Mouse (Mus musculus): Measurements from ENCODE around the gene Mxra8. TPM values are rescaled to one million over a fixed set of nuclear protein-coding genes. Genes with fewer than 3 reads are reported as not detected.

The Mxra8 gene
- polyA plus RNA-seq, 2 experiments: 3.9 to 5.4 TPM

DNA sequence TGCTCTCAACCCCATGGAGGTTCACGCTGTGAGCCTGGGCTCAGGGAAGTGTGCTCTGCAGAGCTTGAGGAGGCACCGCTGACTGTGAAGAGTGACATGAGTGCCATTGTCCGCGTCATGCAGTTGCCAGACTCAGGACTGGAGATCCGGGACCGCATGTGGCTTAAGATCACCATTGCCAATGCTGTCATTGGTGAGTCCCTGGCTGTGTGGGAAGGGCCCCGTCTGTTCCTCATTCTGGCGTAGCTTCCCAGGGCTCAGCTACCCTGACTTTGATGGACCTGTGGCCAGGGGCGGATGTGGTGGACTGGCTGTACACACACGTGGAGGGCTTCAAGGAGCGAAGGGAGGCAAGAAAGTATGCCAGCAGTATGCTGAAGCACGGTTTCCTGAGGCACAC is 16.6 kb downstream of the Mxra8 start:
- ATAC-seq (ENCODE audit: insufficient read depth) (no peak), DNase-seq (ENCODE audit: low read depth in 3 of 3, low spot score in 3 of 3) (no peak)
- Histone ChIP-seq H3K4me2 (ENCODE audit: low read depth) (no peak overlapping the region), H3K9ac (replicated peaks) (no peak overlapping the region), H3K27me3 (ENCODE audit: control insufficient read depth, insufficient read depth, low read length) (no peaks in the 10 kb centered on the region), H3K4me3 (ENCODE audit: insufficient read depth in 1 of 2, low read depth in 2 of 2, low read length in 2 of 2) (no peak overlapping the region), H3K36me3 (replicated peaks; ENCODE audit: control insufficient read depth, insufficient read depth, low read depth) (peaks cover 6% of the 10 kb centered on the region), H3K4me1 (replicated peaks; ENCODE audit: control insufficient read depth in 2 of 2, insufficient read depth in 2 of 2, low read length in 1 of 2) (0 out of 4 replicates have a peak, but pooled peaks cover 0 to 3% of the 10 kb centered on the region in 2 experiments), H3K9me3 (ENCODE audit: control insufficient read depth, low read length) (no peaks in the 10 kb centered on the region), H3K27ac (no peak overlapping the region)
- 75% methylated on average over 12 of the region's 12 CpGs for WGBS (ENCODE audit: insufficient replicate concordance)
- TF ChIP-seq EP300 (IDR thresholded peaks at IDR 0.05; ENCODE audit: low read depth) (no peak), CTCF (IDR thresholded peaks at IDR 0.05; ENCODE audit: low read depth) (no peak)

DNA sequence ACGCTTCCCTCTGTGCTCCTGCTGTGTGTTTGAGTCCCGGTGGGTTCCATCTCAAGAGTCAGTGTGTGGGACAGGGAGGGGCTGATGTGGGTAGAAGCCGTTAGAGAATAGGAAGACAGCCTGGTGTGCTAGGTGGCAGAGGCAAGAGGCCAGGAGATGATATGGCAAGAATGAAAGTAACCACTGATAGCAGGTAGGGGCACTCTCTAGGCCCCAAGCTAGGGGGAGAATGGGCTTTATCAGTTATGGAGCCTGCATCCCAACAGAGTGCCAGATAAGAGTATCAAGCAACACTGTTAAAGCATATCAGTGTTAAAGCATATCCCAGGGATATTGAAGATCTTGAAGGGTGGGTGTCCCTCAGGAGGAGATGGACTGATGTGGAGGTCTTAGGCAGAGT is 17.4 kb downstream of the Mxra8 start:
- Histone ChIP-seq H3K27ac (no peak overlapping the region), H3K4me2 (ENCODE audit: low read depth) (0 out of 2 replicates have a peak overlapping the region, but pooled peaks have one; percentile 1), H3K9ac (replicated peaks) (no peak overlapping the region), H3K27me3 (ENCODE audit: control insufficient read depth, insufficient read depth, low read length) (no peaks in the 10 kb centered on the region), H3K4me1 (replicated peaks; ENCODE audit: control insufficient read depth in 2 of 2, insufficient read depth in 2 of 2, low read length in 1 of 2) (0 out of 4 replicates have a peak, but pooled peaks cover 0 to 3% of the 10 kb centered on the region in 2 experiments), H3K4me3 (ENCODE audit: insufficient read depth in 1 of 2, low read depth in 2 of 2, low read length in 2 of 2) (no peak overlapping the region), H3K36me3 (replicated peaks; ENCODE audit: control insufficient read depth, insufficient read depth, low read depth) (peaks cover 6% of the 10 kb centered on the region), H3K9me3 (ENCODE audit: control insufficient read depth, low read length) (no peaks in the 10 kb centered on the region)
- WGBS (ENCODE audit: insufficient replicate concordance): 40% methylated on average over 3 of the region's 3 CpGs
- ATAC-seq (ENCODE audit: insufficient read depth) (peak; percentile 39; the same call in 1 of the 2 replicates), DNase-seq (ENCODE audit: low read depth in 3 of 3, low spot score in 3 of 3) (no peak)
- no peak for TF ChIP-seq CTCF (IDR thresholded peaks at IDR 0.05; ENCODE audit: low read depth)
- TF ChIP-seq EP300 (IDR thresholded peaks at IDR 0.05; ENCODE audit: low read depth): no peak

DNA sequence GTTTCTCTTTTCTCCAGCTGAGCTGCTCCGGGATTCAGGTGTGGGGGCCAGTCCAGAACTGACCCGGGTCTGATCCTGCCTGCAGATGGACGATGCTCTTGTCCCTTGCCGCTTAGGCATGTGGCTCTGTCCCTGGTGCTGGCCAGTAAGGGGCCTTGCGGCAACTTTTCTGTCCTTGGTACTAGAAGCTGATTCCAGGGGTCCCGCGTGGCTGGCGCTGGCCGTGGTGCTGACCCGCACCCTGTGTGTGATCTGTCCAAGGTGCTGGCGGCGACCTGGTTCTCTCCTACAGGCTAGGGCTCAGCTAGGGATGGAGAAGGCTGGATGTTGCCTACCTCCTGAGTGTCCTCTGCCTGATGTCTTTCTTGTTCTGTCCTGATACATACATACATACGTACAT is 19.8 kb downstream of the Mxra8 start:
- H3K9me3 ChIP-seq (ENCODE audit: control insufficient read depth, low read length): no peaks in the 10 kb centered on the region
- H3K4me3 ChIP-seq (ENCODE audit: insufficient read depth in 1 of 2, low read depth in 2 of 2, low read length in 2 of 2): no peak overlapping the region
- no peak overlapping the region for H3K27ac ChIP-seq
- H3K4me1 ChIP-seq (replicated peaks; ENCODE audit: control insufficient read depth in 2 of 2, insufficient read depth in 2 of 2, low read length in 1 of 2): 0 out of 4 replicates have a peak, but pooled peaks cover 0 to 3% of the 10 kb centered on the region in 2 experiments
- DNase-seq (ENCODE audit: low read depth in 3 of 3, low spot score in 3 of 3) (peak in 1 of 3 experiments; percentile 43), ATAC-seq (ENCODE audit: insufficient read depth) (no peak)
- H3K36me3 ChIP-seq (replicated peaks; ENCODE audit: control insufficient read depth, insufficient read depth, low read depth): peaks cover 6% of the 10 kb centered on the region
- no peak for TF ChIP-seq EP300 (IDR thresholded peaks at IDR 0.05; ENCODE audit: low read depth)
- TF ChIP-seq CTCF (IDR thresholded peaks at IDR 0.05; ENCODE audit: low read depth): no peak
- 39% methylated on average over 13 of the region's 13 CpGs for WGBS (ENCODE audit: insufficient replicate concordance)
- no peak overlapping the region for H3K4me2 ChIP-seq (ENCODE audit: low read depth)
- H3K27me3 ChIP-seq (ENCODE audit: control insufficient read depth, insufficient read depth, low read length): no peaks in the 10 kb centered on the region
- H3K9ac ChIP-seq (replicated peaks): no peak overlapping the region

DNA sequence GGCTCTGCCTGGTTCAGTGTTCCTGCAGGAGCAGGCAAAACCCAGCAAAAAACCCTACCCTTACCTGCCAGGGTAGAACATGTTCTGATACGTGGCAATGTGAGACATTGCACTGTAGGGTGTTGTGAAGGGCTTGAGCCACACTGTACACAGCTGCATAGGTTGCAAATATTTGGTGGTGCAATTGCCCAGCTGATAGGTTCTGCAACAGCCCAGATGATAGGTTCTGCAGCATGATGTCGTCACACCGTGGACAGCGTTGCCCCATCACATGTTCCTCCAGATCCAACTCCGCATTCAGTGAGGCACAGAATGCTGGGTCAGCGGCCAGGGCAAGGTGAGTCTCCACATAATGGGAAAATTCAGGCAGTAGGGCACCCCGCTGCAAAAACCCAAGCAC is 22.3 kb downstream of the Mxra8 start:
- no peak for ATAC-seq (ENCODE audit: insufficient read depth)
- H3K4me3 ChIP-seq (ENCODE audit: insufficient read depth in 1 of 2, low read depth in 2 of 2, low read length in 2 of 2): no peak overlapping the region
- 77% methylated on average over 7 of the region's 7 CpGs for WGBS (ENCODE audit: insufficient replicate concordance)
- no peak overlapping the region for H3K4me2 ChIP-seq (ENCODE audit: low read depth)
- H3K9me3 ChIP-seq (ENCODE audit: control insufficient read depth, low read length): no peaks in the 10 kb centered on the region
- no peak for DNase-seq (ENCODE audit: low read depth in 3 of 3, low spot score in 3 of 3)
- H3K27me3 ChIP-seq (ENCODE audit: control insufficient read depth, insufficient read depth, low read length): no peaks in the 10 kb centered on the region
- H3K27ac ChIP-seq: no peak overlapping the region
- TF ChIP-seq CTCF (IDR thresholded peaks at IDR 0.05; ENCODE audit: low read depth) (no peak), EP300 (IDR thresholded peaks at IDR 0.05; ENCODE audit: low read depth) (no peak)
- no peak overlapping the region for H3K9ac ChIP-seq (replicated peaks)
- no peaks in the 10 kb centered on the region for H3K4me1 ChIP-seq (replicated peaks; ENCODE audit: control insufficient read depth in 2 of 2, insufficient read depth in 2 of 2, low read length in 1 of 2)
- peaks cover 1% of the 10 kb centered on the region; the same call in 1 of the 2 replicates for H3K36me3 ChIP-seq (replicated peaks; ENCODE audit: control insufficient read depth, insufficient read depth, low read depth)

DNA sequence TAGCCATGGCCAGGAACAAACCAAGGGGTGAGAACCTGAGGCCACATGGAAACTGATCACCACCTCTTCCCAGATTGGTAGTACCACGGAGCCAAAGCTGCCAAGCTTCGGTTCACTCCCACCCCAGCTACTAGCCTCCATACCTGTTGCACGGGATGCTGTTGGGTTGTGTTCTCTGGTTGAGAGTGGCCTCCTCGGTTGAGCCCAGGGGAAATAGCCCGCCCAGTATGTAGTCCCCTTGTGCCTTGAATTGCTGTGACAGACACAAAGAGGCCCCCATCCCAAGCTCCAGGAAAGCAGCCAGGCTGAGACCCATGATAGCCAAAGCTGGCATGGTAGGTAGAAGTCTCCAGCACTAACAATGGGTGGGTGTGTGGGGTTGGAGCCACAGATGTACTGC is 23.5 kb downstream of the Mxra8 start, which contains the start of gene Tas1r3:
TSS of gene Tas1r3 (minus strand) at position 362 of the 400 bp plus-strand sequence.
- no peak within 1 kb of the TSS for H3K9ac ChIP-seq (replicated peaks)
- no peak for TF ChIP-seq CTCF (IDR thresholded peaks at IDR 0.05; ENCODE audit: low read depth)
- no peak for TF ChIP-seq EP300 (IDR thresholded peaks at IDR 0.05; ENCODE audit: low read depth)
- H3K4me2 ChIP-seq (ENCODE audit: low read depth): no peak within 1 kb of the TSS
- no peak within 1 kb of the TSS for H3K27ac ChIP-seq
- H3K36me3 ChIP-seq (replicated peaks; ENCODE audit: control insufficient read depth, insufficient read depth, low read depth): peaks cover 4% of the 10 kb centered on the region
- H3K9me3 ChIP-seq (ENCODE audit: control insufficient read depth, low read length): no peaks in the 10 kb centered on the region
- no peak within 1 kb of the TSS for H3K4me3 ChIP-seq (ENCODE audit: insufficient read depth in 1 of 2, low read depth in 2 of 2, low read length in 2 of 2)
- DNase-seq (ENCODE audit: low read depth in 3 of 3, low spot score in 3 of 3) (no peak), ATAC-seq (ENCODE audit: insufficient read depth) (no peak)
- peaks cover 0 to under 1% of the 10 kb centered on the region in 2 experiments; a peak in 1 of 4 replicates for H3K4me1 ChIP-seq (replicated peaks; ENCODE audit: control insufficient read depth in 2 of 2, insufficient read depth in 2 of 2, low read length in 1 of 2)
- WGBS (ENCODE audit: insufficient replicate concordance): 58% methylated on average over 5 of the region's 5 CpGs
- H3K27me3 ChIP-seq (ENCODE audit: control insufficient read depth, insufficient read depth, low read length): no peaks in the 10 kb centered on the region
